25 mouse cellular contexts compared by ENCODE assay signal in genomic region chr13:49250716-49251517, GRCm38 (mm10). TPM values are rescaled to one million over a fixed set of nuclear protein-coding genes. Genes with fewer than 3 reads are reported as not detected.
A peak's percentile ranks its signal among the peaks of the same experiment; 100 is the strongest.
DNase-seq lines count a peak whose midpoint lies in the region; ATAC-seq lines count a peak whose summit lies in the region.
"Had no signal": no experiment of that assay in that cellular context is flagged by ENCODE, and none has a peak within 500 bp of the region (broad histone marks: within the 10 kb centered on the region; RNA-seq: fewer than 3 reads in every experiment).

No protein-coding gene starts in this region.

- H3K4me3 ChIP-seq in macrophage (ENCODE audit: inconsistent target): no peak overlapping the region
- no peak overlapping the region for H3K4me3 ChIP-seq in heart, embryonic 11.5 days (ENCODE audit: low read depth, low read length)
- H3K4me3 ChIP-seq in forebrain, embryonic 10.5 days: no peak overlapping the region
- H3K4me3 ChIP-seq: embryonic facial prominence, embryonic 13.5 days; erythroblast, embryonic 14.5 days; forebrain, embryonic 13.5 days; gastrocnemius, adult 2 months; hindbrain, embryonic 15.5 days; intestine, embryonic 15.5 days; left cerebral cortex, adult 2 months; limb, embryonic 15.5 days; liver, embryonic 15.5 days; midbrain, embryonic 12.5 days; neural tube, embryonic 12.5 days had no signal

- peaks cover 20% of the 10 kb centered on the region for H3K79me2 ChIP-seq in macrophage (ENCODE audit: inconsistent target)

- peak; percentile 91 for DNase-seq in A20 (ENCODE audit: low read depth, low spot score)
- DNase-seq in B cell, adult 2 months: peak; percentile 76 to 77
- peak; percentile 16 for DNase-seq in retina, embryonic 14.5 days (ENCODE audit: low spot score)
- DNase-seq in forebrain, embryonic 10.5 days (ENCODE audit: extremely low spot score, low spot score): no peak
- no peak for DNase-seq in adrenal gland, adult 2 months
- DNase-seq: cerebellum, adult 2 months; cerebellum, postnatal 25 days; gastrocnemius, adult 2 months; kidney, adult 9 months; left cerebral cortex, postnatal 4 days; thymus, adult 18-20 months; thymus, postnatal 4 days had no signal

- H3K9me3 ChIP-seq in heart, embryonic 11.5 days (replicated peaks; ENCODE audit: control insufficient read depth, low read length): no peaks in the 10 kb centered on the region
- H3K9me3 ChIP-seq in forebrain, embryonic 10.5 days: no peaks in the 10 kb centered on the region
- H3K9me3 ChIP-seq: embryonic facial prominence, embryonic 13.5 days; forebrain, embryonic 13.5 days; hindbrain, embryonic 15.5 days; intestine, embryonic 15.5 days; limb, embryonic 15.5 days; liver, embryonic 15.5 days; midbrain, embryonic 12.5 days; neural tube, embryonic 12.5 days had no signal

- H3K27me3 ChIP-seq in heart, embryonic 11.5 days (ENCODE audit: control insufficient read depth, insufficient read depth, low read length): peaks cover 28% of the 10 kb centered on the region
- H3K27me3 ChIP-seq in forebrain, embryonic 10.5 days (ENCODE audit: poor library complexity, severe bottlenecking): peaks cover 48% of the 10 kb centered on the region
- H3K27me3 ChIP-seq: Patski had no signal

- H3K27ac ChIP-seq in macrophage: peak overlapping the region; percentile 93
- no peak overlapping the region for H3K27ac ChIP-seq in heart, embryonic 11.5 days (ENCODE audit: low read depth, low read length)
- no peak overlapping the region for H3K27ac ChIP-seq in forebrain, embryonic 10.5 days
- H3K27ac ChIP-seq: embryonic facial prominence, embryonic 13.5 days; forebrain, embryonic 13.5 days; gastrocnemius, adult 2 months; hindbrain, embryonic 15.5 days; intestine, embryonic 15.5 days; left cerebral cortex, adult 2 months; limb, embryonic 15.5 days; liver, embryonic 15.5 days; midbrain, embryonic 12.5 days; neural tube, embryonic 12.5 days had no signal

- ATAC-seq in heart, embryonic 11.5 days (replicated peaks; ENCODE audit: insufficient number of reproducible peaks, low FRiP score, low TSS enrichment): no peak
- ATAC-seq: forebrain, embryonic 13.5 days; intestine, embryonic 15.5 days; Patski had no signal

- no peak overlapping the region for H3K9ac ChIP-seq in heart, embryonic 11.5 days (ENCODE audit: low read depth, low read length)
- H3K9ac ChIP-seq: embryonic facial prominence, embryonic 13.5 days; forebrain, embryonic 13.5 days; hindbrain, embryonic 15.5 days; intestine, embryonic 15.5 days; limb, embryonic 15.5 days; liver, embryonic 15.5 days; midbrain, embryonic 12.5 days; neural tube, embryonic 12.5 days had no signal

- peaks cover 7% of the 10 kb centered on the region; the same call in 1 of the 2 replicates for H3K4me1 ChIP-seq in heart, embryonic 11.5 days (ENCODE audit: control insufficient read depth, insufficient read depth, low read length)
- H3K4me1 ChIP-seq in forebrain, embryonic 10.5 days: peaks cover 31% of the 10 kb centered on the region

- H3K36me3 ChIP-seq in macrophage (ENCODE audit: inconsistent target): no peaks in the 10 kb centered on the region
- H3K36me3 ChIP-seq in heart, embryonic 11.5 days (ENCODE audit: control insufficient read depth, insufficient read depth, low read length): no peaks in the 10 kb centered on the region
- H3K36me3 ChIP-seq in forebrain, embryonic 10.5 days (replicated peaks): no peaks in the 10 kb centered on the region
- H3K36me3 ChIP-seq: embryonic facial prominence, embryonic 13.5 days; hindbrain, embryonic 15.5 days; intestine, embryonic 15.5 days; limb, embryonic 15.5 days; liver, embryonic 15.5 days; midbrain, embryonic 12.5 days; neural tube, embryonic 12.5 days had no signal

- no peak overlapping the region for H3K4me2 ChIP-seq in heart, embryonic 11.5 days
- H3K4me2 ChIP-seq: embryonic facial prominence, embryonic 13.5 days; forebrain, embryonic 13.5 days; hindbrain, embryonic 15.5 days; intestine, embryonic 15.5 days; limb, embryonic 15.5 days; liver, embryonic 15.5 days; midbrain, embryonic 12.5 days; neural tube, embryonic 12.5 days had no signal

- WGBS in macrophage (ENCODE audit: missing documents): 70% methylated on average over 4 of the region's 4 CpGs
- WGBS in heart, embryonic 11.5 days (ENCODE audit: insufficient replicate concordance): 17% methylated on average over 4 of the region's 4 CpGs
- WGBS in forebrain, embryonic 10.5 days: 30% methylated on average over 4 of the region's 4 CpGs

RNA-seq across cellular contexts. Expression of gene Susd3, which starts 2.4 kb away (rescaled TPM):
- 10 to 100 TPM in 13 of 26 experiments, 1 to 10 TPM in 13; 1.5 to 48.4 (median 10.7) TPM for total RNA-seq in macrophage (2018; cell fraction: chromatin; rRNA removed)
- 10 to 100 TPM; 10.5 to 38.8 (median 20.5) TPM for total RNA-seq in macrophage (2018; cell fraction: cytosol; rRNA removed)
- total RNA-seq in macrophage (2018; cell fraction: nucleus; rRNA removed): 10 to 100 TPM in 15 of 26 experiments, 1 to 10 TPM in 11; 3.7 to 42.9 (median 10.8) TPM
- 17.9 to 41.2 TPM (median 39.0 TPM) in 3 replicates for polyA plus RNA-seq in macrophage (2018)
- 0.68 and 0.86 TPM in 2 replicates for polyA plus RNA-seq in heart, embryonic 11.5 days (2014; fragmentation: Nextera tagmentation; extraction: Ambion mirVana)
- 0.82 and 0.95 TPM in 2 replicates for polyA plus RNA-seq in forebrain, embryonic 10.5 days (2016; fragmentation: Nextera tagmentation; extraction: Ambion mirVana)
- 10 to 100 TPM in 1 of 2 experiments, under 1 TPM in 1; 0.52 to 10.9 TPM for total RNA-seq in adrenal gland, adult 2 months (2021)
- polyA plus RNA-seq in adrenal gland, adult 2 months (2012; rRNA removed): 5.0 and 143 TPM in 2 replicates
- polyA plus RNA-seq: Patski had no signal

RNA-seq across cellular contexts. Expression of gene Card19, which starts 35.1 kb away (rescaled TPM):
- total RNA-seq in macrophage (2018; cell fraction: chromatin; rRNA removed): 100 to 1,000 TPM in 16 of 26 experiments, 10 to 100 TPM in 10; 39.0 to 263 (median 106) TPM
- total RNA-seq in macrophage (2018; cell fraction: cytosol; rRNA removed): 100 to 1,000 TPM in 24 of 26 experiments, 10 to 100 TPM in 2; 89.0 to 237 (median 139) TPM
- total RNA-seq in macrophage (2018; cell fraction: nucleus; rRNA removed): 100 to 1,000 TPM in 13 of 26 experiments, 10 to 100 TPM in 13; 48.7 to 301 (median 97.5) TPM
- polyA plus RNA-seq in macrophage (2018): 133 to 174 TPM (median 144 TPM) in 3 replicates
- 71.9 and 73.7 TPM in 2 replicates for polyA plus RNA-seq in heart, embryonic 11.5 days (2014; fragmentation: Nextera tagmentation; extraction: Ambion mirVana)
- 21.0 and 22.1 TPM in 2 replicates for polyA plus RNA-seq in forebrain, embryonic 10.5 days (2016; fragmentation: Nextera tagmentation; extraction: Ambion mirVana)
- 10 to 100 TPM; 69.7 to 78.1 TPM for total RNA-seq in adrenal gland, adult 2 months (2021)
- 250 and 286 TPM in 2 replicates for polyA plus RNA-seq in adrenal gland, adult 2 months (2012; rRNA removed)

Comparison
In these comparisons a context has a peak if more than half of its experiments do, and no peak if none do; other contexts are left out.
1. DNase-seq: peak in A20 (single experiment), B cell, adult 2 months (2 of 2) and retina, embryonic 14.5 days (single experiment); none in forebrain, embryonic 10.5 days (single experiment) and adrenal gland, adult 2 months (single experiment).